Mouse (Mus musculus): ENCODE results near the gene Necab3. TPM values are rescaled to one million over a fixed set of nuclear protein-coding genes. Genes with fewer than 3 reads are reported as not detected.

The Necab3 gene
- polyA plus RNA-seq, 1 experiment from 2014 or later: 0.29 TPM

GRCm38 (mm10) chr2:154569836-154570286 is 11.2 kb upstream of the Necab3 start, which contains the start of gene E2f1:
Gene E2f1, minus strand, starts transcription at chr2:154569892.
- Histone ChIP-seq H3K36me3 (ENCODE audit: control insufficient read depth, insufficient read depth) (no peaks in the 10 kb centered on the region), H3K4me2 (replicated peaks; ENCODE audit: low read depth) (peak within 1 kb of the TSS; percentile 89), H3K27me3 (replicated peaks; ENCODE audit: control insufficient read depth, insufficient read depth, low read length) (no peaks in the 10 kb centered on the region), H3K4me3 (ENCODE audit: low read depth, low read length) (peak within 1 kb of the TSS; percentile 85), H3K27ac (ENCODE audit: low read depth, low read length) (peak within 1 kb of the TSS; percentile 74), H3K9ac (ENCODE audit: low read depth, low read length) (peak within 1 kb of the TSS; percentile 55), H3K4me1 (replicated peaks; ENCODE audit: control insufficient read depth, insufficient read depth, low read length) (no peaks in the 10 kb centered on the region), H3K9me3 (ENCODE audit: control insufficient read depth) (no peaks in the 10 kb centered on the region)
- peak; percentile 43; the same call in 1 of the 2 replicates for TF ChIP-seq CTCF (IDR thresholded peaks at IDR 0.05; ENCODE audit: low read depth)
- 0% methylated on average over 38 of the region's 44 CpGs for WGBS
- peak; percentile 97 for ATAC-seq

DNA sequence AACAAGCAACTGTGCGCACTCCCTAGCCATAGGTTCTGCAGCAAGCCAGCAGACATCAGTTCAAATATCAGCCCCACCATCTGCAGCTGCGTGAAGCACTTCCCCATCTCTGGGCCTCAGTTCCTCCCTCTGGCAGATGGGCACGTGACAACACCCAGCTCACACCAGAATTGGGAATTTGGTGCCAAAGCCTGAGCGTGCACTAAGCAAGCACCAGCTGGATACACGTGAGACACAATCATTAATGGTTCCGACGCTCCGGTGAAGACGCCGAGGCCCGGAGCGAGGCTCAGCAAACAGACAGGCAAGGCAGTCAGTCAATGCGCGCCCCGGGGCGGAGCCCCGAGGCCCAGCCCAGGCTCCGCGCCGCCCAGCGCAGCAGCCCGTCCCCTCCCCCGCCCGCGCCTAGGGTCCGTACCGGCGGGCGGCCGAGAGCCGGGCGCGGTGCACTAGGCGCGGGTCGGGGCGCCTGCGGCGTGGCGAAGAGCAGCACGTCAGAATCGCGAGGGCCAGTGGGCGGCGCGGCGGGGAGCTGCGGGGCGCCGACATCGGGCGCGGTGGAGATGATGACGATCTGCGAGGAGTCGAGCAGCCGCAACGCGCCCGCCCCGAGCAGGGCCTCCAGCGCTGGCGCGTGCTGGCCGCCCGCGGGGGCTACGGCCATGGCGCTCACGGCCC is 10.5 kb upstream of the Necab3 start:
- Histone ChIP-seq H3K4me1 (replicated peaks; ENCODE audit: control insufficient read depth, insufficient read depth, low read length) (no peaks in the 10 kb centered on the region), H3K27me3 (replicated peaks; ENCODE audit: control insufficient read depth, insufficient read depth, low read length) (no peaks in the 10 kb centered on the region), H3K9me3 (ENCODE audit: control insufficient read depth) (no peaks in the 10 kb centered on the region), H3K9ac (ENCODE audit: low read depth, low read length) (peak overlapping the region; percentile 55), H3K27ac (ENCODE audit: low read depth, low read length) (peak overlapping the region; percentile 74), H3K4me3 (ENCODE audit: low read depth, low read length) (peak overlapping the region; percentile 85), H3K36me3 (ENCODE audit: control insufficient read depth, insufficient read depth) (0 out of 2 replicates have a peak, but pooled peaks cover under 1% of the 10 kb centered on the region), H3K4me2 (replicated peaks; ENCODE audit: low read depth) (peak overlapping the region; percentile 89)
- TF ChIP-seq CTCF (IDR thresholded peaks at IDR 0.05; ENCODE audit: low read depth): no peak
- peak; percentile 70 for ATAC-seq
- WGBS: under 1% methylated on average over 70 of the region's 70 CpGs

- no peak for TF ChIP-seq CTCF (IDR thresholded peaks at IDR 0.05; ENCODE audit: low read depth)
- WGBS: 13% methylated on average over 10 of the region's 10 CpGs
- Histone ChIP-seq H3K9me3 (ENCODE audit: control insufficient read depth) (no peaks in the 10 kb centered on the region), H3K4me1 (replicated peaks; ENCODE audit: control insufficient read depth, insufficient read depth, low read length) (no peaks in the 10 kb centered on the region), H3K27me3 (replicated peaks; ENCODE audit: control insufficient read depth, insufficient read depth, low read length) (no peaks in the 10 kb centered on the region), H3K27ac (ENCODE audit: low read depth, low read length) (peak overlapping the region; percentile 50), H3K4me3 (ENCODE audit: low read depth, low read length) (peak overlapping the region; percentile 85), H3K36me3 (ENCODE audit: control insufficient read depth, insufficient read depth) (peaks cover 7% of the 10 kb centered on the region; the same call in 1 of the 2 replicates), H3K9ac (ENCODE audit: low read depth, low read length) (peak overlapping the region; percentile 55), H3K4me2 (replicated peaks; ENCODE audit: low read depth) (peak overlapping the region; percentile 89)
- 0 out of 2 replicates have a peak, but pooled peaks have one; percentile 11 for ATAC-seq
These were observed 9.8 kb upstream of the Necab3 start for GRCm38 (mm10) chr2:154568329-154569070.

DNA sequence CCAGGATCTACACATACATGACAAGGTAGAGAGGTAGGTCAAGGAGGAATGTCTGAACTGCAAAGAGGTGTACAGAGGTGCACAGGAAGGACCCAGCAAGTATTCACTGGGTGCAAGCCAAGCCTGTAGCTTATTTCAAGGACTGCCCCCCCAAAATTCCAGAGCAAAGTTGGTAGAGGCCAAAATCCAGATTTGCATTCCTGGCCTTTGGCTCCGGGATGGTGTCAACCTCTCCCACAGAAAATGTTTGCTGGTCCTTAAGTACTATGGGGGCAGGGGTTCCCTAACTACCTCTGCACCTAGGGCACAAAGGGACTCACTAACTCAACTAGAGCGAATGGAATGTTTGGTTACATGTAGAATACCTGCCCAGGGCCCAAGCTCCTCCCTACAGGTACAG is 9.1 kb upstream of the Necab3 start:
- WGBS: 54% methylated on average over 2 of the region's 2 CpGs
- H3K9ac ChIP-seq (ENCODE audit: low read depth, low read length): no peak overlapping the region
- TF ChIP-seq CTCF (IDR thresholded peaks at IDR 0.05; ENCODE audit: low read depth): no peak

GRCm38 (mm10) chr2:154566641-154567040 is 8.0 kb upstream of the Necab3 start:
- no peak overlapping the region for H3K9ac ChIP-seq (ENCODE audit: low read depth, low read length)
- H3K27me3 ChIP-seq (replicated peaks; ENCODE audit: control insufficient read depth, insufficient read depth, low read length): no peaks in the 10 kb centered on the region
- no peak for ATAC-seq
- TF ChIP-seq CTCF (IDR thresholded peaks at IDR 0.05; ENCODE audit: low read depth): no peak
- no peak overlapping the region for H3K4me3 ChIP-seq (ENCODE audit: low read depth, low read length)
- H3K36me3 ChIP-seq (ENCODE audit: control insufficient read depth, insufficient read depth): peaks cover 7% of the 10 kb centered on the region; the same call in 1 of the 2 replicates
- H3K9me3 ChIP-seq (ENCODE audit: control insufficient read depth): no peaks in the 10 kb centered on the region
- H3K4me1 ChIP-seq (replicated peaks; ENCODE audit: control insufficient read depth, insufficient read depth, low read length): no peaks in the 10 kb centered on the region
- no peak overlapping the region; the same call in 1 of the 2 replicates for H3K4me2 ChIP-seq (replicated peaks; ENCODE audit: low read depth)
- no peak overlapping the region for H3K27ac ChIP-seq (ENCODE audit: low read depth, low read length)
- WGBS: 35% methylated on average over 8 of the region's 8 CpGs

More for the DNA sequence above, 9.1 kb upstream of the Necab3 start:
- peaks cover 7% of the 10 kb centered on the region; the same call in 1 of the 2 replicates for H3K36me3 ChIP-seq (ENCODE audit: control insufficient read depth, insufficient read depth)
- no peaks in the 10 kb centered on the region for H3K9me3 ChIP-seq (ENCODE audit: control insufficient read depth)
- peak overlapping the region; percentile 28; the same call in 1 of the 2 replicates for H3K27ac ChIP-seq (ENCODE audit: low read depth, low read length)
- peak overlapping the region; percentile 85; the same call in 1 of the 2 replicates for H3K4me3 ChIP-seq (ENCODE audit: low read depth, low read length)
- no peak for ATAC-seq
- no peaks in the 10 kb centered on the region for H3K4me1 ChIP-seq (replicated peaks; ENCODE audit: control insufficient read depth, insufficient read depth, low read length)
- peak overlapping the region; percentile 89 for H3K4me2 ChIP-seq (replicated peaks; ENCODE audit: low read depth)
- H3K27me3 ChIP-seq (replicated peaks; ENCODE audit: control insufficient read depth, insufficient read depth, low read length): no peaks in the 10 kb centered on the region

DNA sequence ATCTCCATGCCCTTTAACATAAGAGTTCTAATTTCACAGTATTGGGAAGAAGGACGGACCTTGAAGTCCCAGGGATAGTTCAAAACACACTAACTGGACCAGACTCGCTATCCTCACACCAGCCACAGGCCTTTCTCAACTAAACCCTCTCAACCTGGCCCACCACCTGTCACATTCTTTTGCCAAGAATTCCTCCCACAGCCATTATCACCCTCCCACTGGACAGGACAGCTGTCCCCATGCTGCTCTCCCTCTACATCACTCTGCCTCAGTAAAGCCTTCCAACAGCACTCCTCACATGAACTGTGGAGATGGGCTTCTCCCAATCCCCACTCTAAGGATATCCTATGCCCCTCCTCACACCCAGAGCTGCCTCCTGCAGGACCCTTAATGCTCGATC is 6.9 kb upstream of the Necab3 start:
- Histone ChIP-seq H3K4me1 (replicated peaks; ENCODE audit: control insufficient read depth, insufficient read depth, low read length) (no peaks in the 10 kb centered on the region), H3K27me3 (replicated peaks; ENCODE audit: control insufficient read depth, insufficient read depth, low read length) (no peaks in the 10 kb centered on the region), H3K27ac (ENCODE audit: low read depth, low read length) (no peak overlapping the region), H3K36me3 (ENCODE audit: control insufficient read depth, insufficient read depth) (peaks cover 14% of the 10 kb centered on the region; the same call in 1 of the 2 replicates), H3K4me2 (replicated peaks; ENCODE audit: low read depth) (no peak overlapping the region), H3K9me3 (ENCODE audit: control insufficient read depth) (no peaks in the 10 kb centered on the region), H3K9ac (ENCODE audit: low read depth, low read length) (no peak overlapping the region), H3K4me3 (ENCODE audit: low read depth, low read length) (no peak overlapping the region)
- ATAC-seq: no peak
- 79% methylated on average over 3 of the region's 3 CpGs for WGBS
- no peak for TF ChIP-seq CTCF (IDR thresholded peaks at IDR 0.05; ENCODE audit: low read depth)

Measured in intestine, postnatal 0 days (tissue).